Mouse (Mus musculus) gastrocnemius, postnatal 36 days (tissue): Measurements from ENCODE around the gene Baz2a. TPM values are rescaled to one million over a fixed set of nuclear protein-coding genes. Genes with fewer than 3 reads are reported as not detected.
"Not testable (repeated sequence)": the region's sequence is repeated elsewhere in the genome, so short reads cannot be mapped to it uniquely, and the experiment has no call there.

Source experiments
- DNase-seq, 2 experiments: peaks; one replicate each; pipeline ENCODE4 v3.0.0; 2022
- intact Hi-C: fragments of 180-260 bp; cut with DNase I; formaldehyde crosslinking; loops from one replicate; pipeline ENCODE4 v1.15.1; 2025
- total RNA-seq, 2 experiments: library from RNA; stranded (reverse); gene quantifications; 2 replicates each; pipeline ENCODE4 v1.2.3; 2021

Baz2a gene
- total RNA-seq, 2 experiments from 2014 or later, result 11.9 to 14.2 TPM

DNA sequence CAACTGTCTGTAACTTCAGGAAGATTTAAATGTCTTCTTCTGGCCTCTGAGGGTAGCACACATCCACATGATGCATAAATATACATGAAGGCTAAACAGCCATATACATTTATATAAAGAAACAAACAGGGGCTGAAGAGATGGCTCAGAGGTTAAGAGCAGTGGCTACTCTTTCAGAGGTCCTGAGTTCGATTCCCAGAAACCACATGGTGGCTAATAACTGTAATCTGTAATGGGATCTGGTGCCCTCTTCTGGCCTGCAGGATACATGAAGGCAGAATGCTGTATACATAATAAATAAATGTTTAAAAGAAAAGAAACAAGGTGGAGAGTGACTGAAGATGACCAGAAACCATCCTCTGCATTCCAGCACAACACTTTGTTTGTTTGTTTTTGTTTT is 10.9 kb upstream of the Baz2a start:
- intact Hi-C loops, result no loop called here
- DNase-seq, result no peak

DNA sequence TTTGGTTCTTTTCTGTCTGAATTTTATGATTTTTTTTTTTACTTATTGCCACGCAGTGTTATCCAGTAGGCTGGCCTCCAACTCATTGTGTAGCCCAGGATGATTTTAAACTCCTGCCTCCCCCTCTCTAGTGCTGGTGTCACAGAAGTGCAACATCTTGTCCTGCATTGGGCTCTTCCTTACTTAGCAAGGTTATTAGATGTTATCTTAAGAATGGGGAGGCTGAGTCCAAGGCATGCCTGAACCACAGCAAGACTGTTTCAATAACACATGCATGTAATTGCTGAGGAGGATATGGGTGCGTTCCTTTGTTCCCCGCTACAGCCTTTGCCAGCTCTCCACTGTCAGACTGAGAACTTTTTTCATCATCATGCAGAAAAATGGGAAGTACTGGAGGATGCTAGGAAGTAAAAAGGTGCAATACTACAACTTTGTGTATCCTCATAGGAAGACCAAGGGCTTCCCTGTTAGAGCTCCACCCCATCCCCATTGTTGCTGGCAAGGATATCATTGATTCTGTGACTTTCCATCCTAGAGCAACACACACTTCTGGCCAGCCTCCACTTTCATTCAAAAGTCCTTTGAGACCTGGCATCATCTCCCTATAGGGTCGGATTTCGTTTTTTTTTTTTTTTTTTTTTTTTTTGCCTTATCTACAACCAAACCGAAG is 9.4 kb upstream of the Baz2a start:
- no peak for DNase-seq
- intact Hi-C loops, result no loop called here

DNA sequence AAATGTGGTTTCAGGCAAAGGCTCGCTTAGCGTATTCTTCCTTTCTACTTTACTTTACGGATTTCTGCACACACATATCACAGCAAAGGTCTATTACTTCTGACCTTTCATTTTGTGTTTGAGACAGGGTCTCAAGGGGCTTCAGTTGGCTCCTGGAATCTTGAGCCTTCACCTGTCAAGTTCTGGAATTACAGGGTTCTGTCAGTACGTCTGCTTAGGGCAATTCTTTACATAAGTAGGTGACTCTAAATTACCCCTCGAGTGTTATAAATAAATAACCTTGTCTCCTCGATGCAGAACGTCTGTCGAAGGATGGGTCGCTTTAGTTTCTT is 8.9 kb upstream of the Baz2a start:
- DNase-seq, result no peak
- intact Hi-C loops, result no loop called here

DNA sequence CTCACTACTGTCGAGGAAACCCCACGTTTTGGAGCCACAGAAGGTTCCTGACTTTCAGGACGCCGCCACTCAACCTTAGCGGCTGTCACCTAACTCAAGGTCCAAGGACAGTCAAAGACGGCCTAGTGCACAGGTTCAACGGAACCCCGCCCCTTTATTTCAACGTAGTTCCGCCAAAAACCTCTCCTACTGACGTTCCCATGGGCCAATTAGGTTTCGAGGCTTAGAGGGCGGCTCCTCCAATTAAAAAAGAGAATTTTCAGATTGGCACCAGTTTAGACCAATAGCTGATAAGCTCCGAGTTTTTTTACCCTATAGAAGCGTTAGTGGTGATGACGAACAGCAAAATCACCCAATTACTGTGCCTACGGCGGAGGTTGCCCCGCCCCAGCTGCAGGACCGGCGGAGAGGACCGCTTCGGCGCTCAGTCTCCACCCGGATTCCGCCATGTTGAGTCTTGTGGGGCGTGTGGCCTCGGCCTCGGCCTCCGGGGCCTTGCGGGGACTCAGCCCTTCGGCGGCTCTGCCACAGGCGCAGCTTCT is 8.4 kb upstream of the Baz2a start, which contains the start of gene Atp5b:
Gene Atp5b (plus strand): TSS at position 394 of the 542 bp plus-strand sequence.
- intact Hi-C loops, result no loop called here

DNA sequence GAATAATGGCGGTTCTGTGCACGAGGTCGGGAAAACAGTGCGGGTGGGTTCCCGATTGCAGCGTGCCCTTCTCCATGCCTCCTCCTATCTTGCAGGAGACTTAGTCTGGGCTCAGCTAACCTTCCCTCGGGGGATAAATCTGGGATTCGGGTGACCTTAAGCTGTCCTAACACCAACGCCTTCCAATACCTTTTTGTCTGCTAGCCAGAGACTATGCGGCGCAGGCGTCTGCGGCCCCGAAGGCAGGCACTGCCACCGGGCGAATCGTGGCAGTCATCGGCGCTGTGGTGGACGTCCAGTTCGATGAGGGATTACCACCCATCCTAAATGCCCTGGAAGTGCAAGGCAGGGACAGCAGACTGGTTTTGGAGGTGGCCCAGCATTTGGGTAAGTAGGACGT is 7.7 kb upstream of the Baz2a start:
- DNase-seq, result no peak
- intact Hi-C loops, result no loop called here

More for the DNA sequence above, 8.4 kb upstream of the Baz2a start, which contains the start of gene Atp5b:
- peak; percentile 95 to 97 for DNase-seq

DNA sequence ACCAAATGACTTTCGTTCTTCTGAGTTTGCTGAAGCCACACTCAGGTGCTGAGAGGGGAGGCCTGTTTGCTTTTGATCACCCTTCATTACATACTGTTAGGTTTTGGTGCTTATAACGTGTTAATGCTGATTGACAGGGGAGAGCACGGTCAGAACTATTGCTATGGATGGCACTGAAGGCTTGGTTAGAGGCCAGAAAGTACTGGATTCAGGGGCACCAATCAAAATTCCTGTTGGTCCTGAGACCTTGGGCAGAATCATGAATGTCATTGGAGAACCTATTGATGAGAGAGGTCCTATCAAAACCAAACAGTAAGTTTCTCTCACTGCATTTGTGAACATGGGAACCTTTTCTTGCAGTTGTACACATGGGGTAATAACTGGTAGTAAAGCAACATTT is 7.2 kb upstream of the Baz2a start:
- DNase-seq, result no peak
- intact Hi-C loops, result no loop called here

DNA sequence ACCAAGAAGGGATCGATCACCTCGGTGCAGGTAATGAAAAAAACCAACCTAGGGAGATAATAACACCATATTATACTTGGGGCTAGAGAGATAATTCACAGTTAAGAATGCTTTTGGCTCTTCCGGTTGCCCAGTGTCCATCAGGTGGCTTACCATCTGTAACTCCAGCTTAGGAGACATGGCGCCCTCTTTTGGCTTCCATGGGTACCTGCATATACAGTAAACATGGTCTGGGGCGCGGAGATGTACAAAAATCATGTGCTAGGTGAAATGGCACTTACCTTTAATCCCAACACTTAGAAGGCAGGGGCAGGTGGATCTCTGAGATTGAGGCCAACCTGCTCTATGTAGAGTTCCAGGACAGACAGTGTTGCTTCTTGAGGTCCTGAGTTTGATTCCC is 5.0 kb upstream of the Baz2a start:
- no peak for DNase-seq

DNA sequence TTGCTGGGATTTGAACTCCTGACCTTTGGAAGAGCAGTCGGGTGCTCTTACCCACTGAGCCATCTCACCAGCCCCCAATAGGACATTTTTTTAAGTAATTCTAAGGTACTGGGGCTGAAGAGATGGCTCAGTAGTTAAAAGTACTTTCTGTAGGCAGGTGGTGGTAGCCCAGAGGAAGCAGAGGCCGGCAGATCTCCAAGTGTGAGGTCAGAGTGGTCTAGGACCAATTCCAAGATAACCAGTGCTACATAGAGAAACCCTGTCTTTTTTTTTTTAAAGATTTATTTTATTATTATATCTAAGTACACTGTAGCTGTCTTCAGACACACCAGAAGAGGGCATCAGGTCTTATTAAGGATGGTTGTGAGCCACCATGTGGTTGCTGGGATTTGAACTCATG is 4.2 kb upstream of the Baz2a start:
- intact Hi-C loops, DNase-seq: not testable (repeated sequence)

More for the DNA sequence above, 5.0 kb upstream of the Baz2a start:
- intact Hi-C loops, result no loop called here

DNA sequence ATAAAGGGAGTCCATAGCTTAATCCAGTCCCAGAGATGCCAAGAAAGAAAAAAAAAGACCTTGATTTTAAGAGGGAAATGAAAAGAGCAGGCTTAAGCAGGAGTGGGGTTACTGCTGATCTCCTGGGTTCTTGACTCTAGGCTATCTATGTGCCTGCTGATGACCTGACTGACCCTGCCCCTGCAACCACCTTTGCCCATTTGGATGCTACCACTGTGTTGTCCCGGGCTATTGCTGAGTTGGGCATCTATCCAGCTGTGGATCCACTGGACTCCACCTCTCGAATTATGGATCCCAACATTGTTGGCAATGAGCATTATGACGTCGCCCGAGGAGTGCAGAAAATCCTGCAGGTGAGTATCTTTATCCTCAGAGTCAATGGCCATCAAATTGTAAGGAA is 3.2 kb upstream of the Baz2a start:
- no peak for DNase-seq
- intact Hi-C loops, result no loop called here

DNA sequence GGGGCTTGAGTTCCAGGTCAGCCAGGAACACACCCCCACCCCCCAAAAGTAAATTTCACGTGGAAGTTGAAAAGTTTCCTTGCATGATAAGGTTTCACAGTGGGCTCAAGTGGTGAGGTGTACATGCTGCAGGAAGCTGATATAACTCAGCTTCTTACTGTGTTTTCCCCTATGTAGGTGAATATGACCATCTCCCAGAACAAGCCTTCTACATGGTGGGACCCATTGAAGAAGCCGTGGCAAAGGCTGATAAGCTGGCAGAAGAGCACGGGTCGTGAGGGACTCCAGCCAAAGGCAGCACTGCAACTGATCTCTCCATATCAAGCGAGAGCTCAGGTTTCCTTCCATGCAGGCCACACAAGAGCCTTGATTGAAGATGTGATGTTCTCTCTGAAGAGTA is 1.5 kb upstream of the Baz2a start:
- intact Hi-C loops, result loop anchor here (2.0 kb wide), 1 partner anchor 97 kb away; no protein-coding TSS in a partner anchor
- DNase-seq, result no peak

DNA sequence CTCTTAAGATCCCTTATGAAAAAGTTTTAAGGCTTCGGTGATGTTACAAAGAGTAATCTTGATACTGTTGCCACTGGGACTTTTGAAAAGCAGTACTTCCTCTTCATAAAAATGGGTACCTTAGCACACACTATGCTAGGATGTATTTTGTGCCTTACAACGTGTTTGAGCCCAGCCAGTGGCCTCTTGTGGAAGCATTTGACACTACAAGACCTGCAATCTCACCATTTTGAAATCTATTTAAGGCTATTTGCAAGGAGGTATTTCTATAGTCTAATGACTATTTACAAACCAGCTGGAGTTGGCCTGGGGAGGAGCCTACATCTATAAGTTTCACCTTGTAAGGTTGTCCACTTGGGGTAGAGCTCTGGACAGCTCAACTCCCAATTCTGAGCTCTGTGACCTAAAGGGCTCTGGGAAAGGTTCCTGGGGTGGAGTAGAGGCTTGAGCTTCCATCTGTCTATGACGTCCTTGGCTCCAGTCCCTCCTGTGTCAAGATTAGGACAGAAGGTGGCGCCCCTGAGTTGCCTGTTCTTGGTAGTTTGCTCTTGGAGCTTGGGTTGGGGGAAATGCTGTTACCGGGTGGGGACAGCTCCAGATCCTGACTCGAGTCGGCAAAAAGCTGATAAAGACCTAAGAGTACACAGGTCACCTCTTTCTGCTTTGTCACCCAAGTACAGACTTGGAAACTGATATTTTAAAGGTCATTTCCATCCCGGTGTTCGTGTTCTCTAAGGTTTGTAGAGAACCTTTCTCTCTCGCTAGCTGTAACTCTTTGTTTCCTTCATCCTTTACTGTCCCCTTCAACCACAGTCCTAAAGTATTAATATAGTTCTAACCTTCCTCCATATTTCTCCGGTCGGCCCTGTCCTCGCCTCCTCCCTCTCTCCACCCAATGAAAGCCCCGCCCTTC is 470 bp upstream of the Baz2a start:
- intact Hi-C loops, result loop anchor here (2.0 kb wide), 1 partner anchor 96 kb away; no protein-coding TSS in a partner anchor
- peak; percentile 87 to 88 for DNase-seq

DNA sequence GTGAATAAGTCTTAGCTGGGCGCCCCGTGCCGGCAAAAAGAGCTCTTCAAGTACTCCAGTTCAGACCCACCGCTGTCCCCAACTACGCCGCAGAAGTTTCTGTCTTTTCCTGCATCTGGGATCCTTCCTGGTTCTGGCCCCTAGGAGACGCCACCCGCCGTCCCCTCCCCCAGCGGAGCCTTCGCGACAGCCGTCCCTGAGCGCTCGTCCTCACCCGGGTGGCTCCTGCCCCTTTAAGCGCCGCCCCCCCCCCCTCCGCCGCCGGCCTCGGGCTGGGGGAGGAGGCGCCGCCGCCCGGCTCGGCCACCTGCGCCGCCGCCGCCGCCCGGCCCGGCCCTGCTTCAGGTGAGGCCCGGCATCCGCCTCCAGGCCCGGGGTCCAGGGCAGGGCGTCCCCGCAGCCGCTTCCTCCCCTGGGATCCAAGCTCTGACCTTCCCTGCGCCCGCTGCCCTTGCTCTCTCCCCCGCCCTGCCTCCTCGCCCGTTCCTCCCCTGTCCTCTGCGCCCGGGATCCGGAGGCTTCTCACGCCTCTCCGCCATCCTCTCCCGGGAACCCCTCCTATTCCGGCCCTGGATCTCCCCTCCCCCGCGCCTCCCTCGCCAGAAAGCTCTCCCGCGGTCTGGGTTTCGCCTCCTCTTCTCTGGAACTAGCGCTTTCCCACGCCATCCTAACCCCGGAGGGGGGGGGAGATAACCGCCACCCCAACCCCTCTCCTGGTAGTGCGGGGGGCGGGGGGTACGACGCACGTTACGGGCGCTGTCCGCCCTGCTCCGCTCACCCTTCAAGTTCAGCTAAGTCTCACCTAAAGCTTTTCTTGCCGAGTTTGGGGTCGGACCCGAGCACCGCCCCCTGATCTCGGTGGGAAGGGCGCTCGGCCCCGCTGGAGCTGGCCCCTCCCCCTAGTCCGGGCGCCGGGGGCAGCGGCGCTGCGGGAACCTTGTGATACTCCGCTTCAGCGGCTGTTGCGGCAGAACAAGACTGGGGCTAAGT is 1.4 kb downstream of the Baz2a start:
- intact Hi-C loops, result no loop called here
- DNase-seq, result peak; percentile 74 to 78

DNA sequence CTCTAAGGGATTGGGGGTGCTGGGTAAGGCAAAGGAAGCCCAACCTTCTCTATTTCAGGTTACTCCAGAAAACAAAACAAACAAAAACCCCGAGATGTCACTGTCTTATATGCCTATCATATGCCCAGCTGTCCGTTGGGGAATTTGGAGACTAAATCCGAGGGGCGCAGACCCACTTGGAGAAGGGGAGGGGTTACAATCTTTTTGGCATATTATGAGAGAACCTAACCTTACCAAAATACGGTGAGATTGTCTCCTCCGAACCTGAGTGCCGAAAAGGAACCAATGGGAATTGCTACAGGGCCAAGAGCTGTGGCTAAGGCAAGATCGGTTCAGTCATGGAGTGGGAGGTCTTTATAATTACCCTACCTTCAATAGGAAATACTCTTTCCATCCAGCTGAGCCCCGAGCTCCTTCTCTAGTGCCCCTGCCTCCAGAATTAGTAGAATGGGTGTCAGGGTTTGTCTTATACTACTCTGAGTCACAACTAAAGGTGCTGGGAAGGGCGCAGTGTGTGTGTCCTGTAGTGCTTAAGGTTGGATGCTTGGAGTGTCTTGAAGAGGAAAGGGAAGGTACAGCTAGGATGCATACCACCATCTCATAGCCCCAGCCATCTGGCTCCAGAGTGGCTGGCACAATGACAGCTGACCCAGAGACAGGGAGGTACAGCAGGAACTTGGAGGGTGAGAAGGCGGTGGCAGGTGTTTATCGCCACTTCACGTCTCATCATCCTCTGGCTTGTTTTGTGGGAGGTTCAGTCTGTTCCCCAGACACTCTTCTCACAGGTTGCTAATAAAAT is 2.3 kb downstream of the Baz2a start:
- DNase-seq, result peak in 1 of 2 experiments; percentile 28
- intact Hi-C loops, result no loop called here

DNA sequence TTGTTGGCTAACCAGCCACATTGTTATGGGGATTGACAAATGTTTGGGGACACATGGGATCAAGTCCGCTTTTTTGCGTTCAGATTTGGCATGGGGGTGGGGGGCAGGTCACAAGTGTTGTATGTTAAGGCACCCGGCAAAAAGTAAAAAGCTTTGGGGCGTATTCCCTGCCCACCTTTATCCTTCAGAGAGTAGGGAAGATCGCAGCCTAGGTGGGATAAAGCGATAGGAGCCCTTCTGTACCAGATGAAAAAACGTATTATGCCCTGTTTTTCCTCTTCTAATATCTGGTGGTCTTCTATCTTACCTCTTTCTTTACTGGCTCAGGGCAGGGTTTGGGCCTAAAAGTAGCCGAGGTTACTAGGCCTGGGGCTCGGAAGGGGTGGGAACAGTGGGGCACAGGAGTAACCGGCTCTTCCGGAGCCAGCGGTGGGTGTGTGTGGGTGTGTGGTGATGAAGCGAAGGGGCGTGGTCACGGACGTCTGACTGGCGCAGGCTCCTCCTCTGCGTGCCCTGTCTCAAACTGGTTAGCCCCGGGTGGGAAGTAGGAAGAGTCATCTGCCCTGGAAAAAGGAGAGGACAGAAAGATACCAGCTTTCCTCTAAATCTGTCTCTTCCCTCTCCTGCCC is 3.1 kb downstream of the Baz2a start:
- peak; percentile 72 to 76 for DNase-seq
- intact Hi-C loops, result no loop called here

DNA sequence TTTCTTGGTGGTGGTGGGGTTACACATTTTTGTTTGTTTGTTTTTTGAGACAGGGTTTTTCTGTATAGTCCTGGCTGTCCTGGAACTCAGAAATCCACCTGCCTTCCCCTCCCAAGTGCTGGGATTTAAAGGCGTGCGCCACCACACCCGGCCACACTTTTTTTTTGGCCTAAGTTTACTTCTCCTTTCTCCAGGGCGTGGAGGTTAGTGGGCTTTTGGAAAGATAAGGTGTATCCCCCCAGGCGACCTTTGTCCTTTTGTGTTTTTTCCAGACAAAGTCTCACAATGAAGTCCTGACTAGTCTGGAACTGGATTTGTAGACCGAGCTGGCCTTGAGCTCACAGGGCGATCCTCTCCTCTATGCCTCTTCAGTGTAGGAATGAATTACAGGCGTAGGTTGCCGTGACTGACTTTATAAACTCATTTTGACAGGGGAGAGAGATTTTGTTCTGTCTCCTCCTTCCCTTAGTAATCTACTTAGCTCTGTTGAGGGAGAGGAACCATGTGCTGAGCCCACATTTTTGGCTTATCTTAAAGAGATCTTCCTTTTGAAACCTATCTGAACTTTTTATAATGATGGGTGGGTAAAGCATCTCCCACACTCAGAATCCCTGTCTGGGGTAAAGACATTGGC is 3.7 kb downstream of the Baz2a start:
- intact Hi-C loops, result no loop called here
- no peak for DNase-seq

DNA sequence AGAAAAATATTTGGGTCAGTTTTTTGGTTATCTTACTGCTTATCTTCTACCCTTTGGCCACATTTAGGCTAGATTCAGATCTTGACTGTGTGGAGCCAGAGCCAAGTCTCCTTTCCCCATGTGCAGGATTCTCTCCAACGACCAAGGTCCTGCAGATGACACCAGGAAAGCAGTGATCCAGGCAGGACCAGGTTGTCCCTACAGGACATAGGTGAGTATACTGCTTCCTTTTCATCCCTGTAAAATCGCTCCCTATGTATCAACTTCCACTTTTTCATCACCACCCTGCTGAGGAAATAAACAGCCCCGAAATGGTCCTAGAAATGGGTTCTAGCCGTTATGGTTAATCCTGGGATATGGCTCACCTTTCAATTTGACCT is 4.9 kb downstream of the Baz2a start:
- DNase-seq, result no peak
- intact Hi-C loops, result no loop called here

DNA sequence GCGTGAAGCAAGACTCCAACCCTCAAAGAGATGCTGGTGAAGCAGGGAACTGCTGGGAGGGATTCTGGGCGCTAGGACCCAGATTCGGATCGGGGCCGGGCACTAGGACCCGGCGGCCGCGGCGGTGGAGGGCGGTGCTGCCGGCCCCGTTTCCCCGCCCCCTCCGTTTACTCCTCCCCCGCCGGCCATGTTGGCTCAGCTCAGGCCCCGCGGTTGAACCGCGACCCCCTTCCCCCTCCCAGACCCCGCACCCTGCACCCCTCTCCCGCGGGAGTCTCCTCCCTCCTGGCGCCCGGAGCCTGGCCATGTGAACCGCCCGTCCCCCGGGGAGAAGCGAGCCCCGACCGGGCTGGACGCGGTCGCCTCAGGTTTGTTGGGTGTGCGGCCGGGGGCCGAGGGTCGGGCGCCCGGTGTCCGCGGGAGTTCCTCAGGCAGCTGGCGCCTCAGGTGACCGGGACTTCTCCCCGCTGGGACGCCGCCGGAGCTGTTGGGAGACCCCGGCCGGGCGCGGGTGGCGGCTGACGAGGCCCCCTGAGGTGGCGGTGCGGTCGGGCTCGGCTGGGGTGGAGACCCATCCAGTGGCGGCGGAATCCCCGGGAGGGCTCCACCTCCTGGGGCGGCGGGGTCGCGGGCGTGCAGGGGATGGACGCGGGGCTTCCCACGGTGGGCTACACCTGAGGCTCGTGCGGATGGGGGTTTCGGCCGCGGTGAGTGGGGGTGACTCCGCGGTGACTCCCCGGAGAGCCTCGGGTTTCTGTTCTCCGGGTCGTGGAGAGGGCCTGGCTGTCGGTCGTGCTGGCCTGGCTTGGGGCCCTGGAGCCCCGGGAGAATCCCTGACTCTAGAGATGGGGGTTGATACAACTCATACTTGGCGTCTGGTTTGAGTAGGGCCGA is 5.6 kb downstream of the Baz2a start:
- intact Hi-C loops, result no loop called here
- DNase-seq, result peak; percentile 65 to 75

DNA sequence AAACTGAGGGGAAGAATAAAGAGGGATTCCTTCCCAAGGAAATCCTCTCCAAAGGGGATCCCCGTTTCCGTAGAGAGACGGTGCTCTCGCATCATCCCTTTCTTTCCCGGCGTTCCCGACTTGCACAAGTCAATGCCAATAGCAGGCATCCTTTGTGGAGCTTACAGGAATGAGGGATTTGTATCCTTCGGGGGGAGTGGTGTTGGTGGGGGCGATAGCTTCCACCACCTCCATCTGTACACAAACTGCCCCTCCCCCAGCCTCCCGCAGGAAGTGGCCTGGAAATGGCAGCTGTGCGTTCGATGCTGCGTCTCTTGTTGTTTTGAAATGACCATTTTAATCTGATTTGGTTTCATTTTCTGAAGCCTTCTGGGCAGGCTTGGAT is 6.2 kb downstream of the Baz2a start:
- intact Hi-C loops, result no loop called here
- peak; percentile 26 to 34 for DNase-seq
